Mouse (Mus musculus) small intestine, adult 2 months (tissue): ENCODE results near the gene Zdhhc18. TPM values are rescaled to one million over a fixed set of nuclear protein-coding genes. Genes with fewer than 3 reads are reported as not detected.

Experiments used
- H3K27ac ChIP-seq: fragments of 200-500 bp; 2 replicates; pipeline ENCODE4 v1.5.1; 2012; ENCODE audit warnings: low read depth, low read length, control low read depth, inconsistent platforms; ENCODE audit not compliant: insufficient read depth
- H3K27me3 ChIP-seq: fragments of 200-500 bp; 2 replicates; pipeline ENCODE4 v1.6.1; 2012; ENCODE audit warnings: mild to moderate bottlenecking, moderate library complexity, low read length, inconsistent platforms; ENCODE audit not compliant: control insufficient read depth, insufficient read depth
- H3K36me3 ChIP-seq: fragments of 200-500 bp; 2 replicates; pipeline ENCODE4 v1.6.1; 2012; ENCODE audit warnings: mild to moderate bottlenecking, low read length, control low read depth, inconsistent platforms; ENCODE audit not compliant: control insufficient read depth, insufficient read depth
- H3K4me1 ChIP-seq: fragments of 200-500 bp; 2 replicates; pipeline ENCODE4 v1.6.1; 2012; ENCODE audit warnings: low read length, inconsistent platforms, mixed read lengths; ENCODE audit not compliant: control insufficient read depth, insufficient read depth, insufficient read length
- H3K4me3 ChIP-seq: fragments of 200-500 bp; 2 replicates; pipeline ENCODE4 v1.5.1; 2012; ENCODE audit warnings: low read depth, mild to moderate bottlenecking, control low read depth, inconsistent platforms, low read length, moderate library complexity
- CTCF ChIP-seq: fragments of 200-500 bp; IDR thresholded peaks from 2 replicates; pipeline ENCODE4 v1.5.1; 2012; ENCODE audit warnings: low read depth, mild to moderate bottlenecking, control low read depth, inconsistent platforms, low read length, moderate library complexity, mixed read lengths; ENCODE audit not compliant: insufficient replicate concordance, insufficient read length; ENCODE audit errors: extremely low read depth
- POLR2A ChIP-seq: fragments of 200-500 bp; IDR thresholded peaks from 2 replicates; pipeline ENCODE4 v1.6.1; 2012; ENCODE audit warnings: low read depth, mild to moderate bottlenecking, control low read depth, inconsistent platforms, low read length, moderate library complexity
- WGBS: fragments of 180-500 bp; shearing (Covaris S2); methylation state at CpG from one replicate; pipeline ENCODE4 v1.1.7; 2018; 5-methylcytosine and 5-hydroxymethylcytosine counted together
- polyA plus RNA-seq: library from polyadenylated mRNA; depleted of rRNA; stranded (reverse); fragments of >200 nt; gene quantifications from 2 replicates; pipeline ENCODE4 v1.2.3, GENCODE M21; 2012

Gene Zdhhc18
- polyA plus RNA-seq, 1 experiment, result 36.7 TPM

- TF ChIP-seq CTCF (peak; percentile 78), POLR2A (peak; percentile 88)
- Histone ChIP-seq H3K27me3 (no peaks in the 10 kb centered on the region), H3K4me3 (peak within 1 kb of the TSS; percentile 75), H3K27ac (peak within 1 kb of the TSS; percentile 78), H3K36me3 (peaks cover 17% of the 10 kb centered on the region), H3K4me1 (no peaks in the 10 kb centered on the region; the same call in 1 of the 2 replicates)
- 4% methylated on average over 16 of the region's 16 CpGs for WGBS
Observed at GRCm38 (mm10) chr4:133601721-133602218, 48.2 kb downstream of the Zdhhc18 start, which contains the start of gene Sfn. Gene Sfn (minus strand): TSS chr4:133602168.

DNA sequence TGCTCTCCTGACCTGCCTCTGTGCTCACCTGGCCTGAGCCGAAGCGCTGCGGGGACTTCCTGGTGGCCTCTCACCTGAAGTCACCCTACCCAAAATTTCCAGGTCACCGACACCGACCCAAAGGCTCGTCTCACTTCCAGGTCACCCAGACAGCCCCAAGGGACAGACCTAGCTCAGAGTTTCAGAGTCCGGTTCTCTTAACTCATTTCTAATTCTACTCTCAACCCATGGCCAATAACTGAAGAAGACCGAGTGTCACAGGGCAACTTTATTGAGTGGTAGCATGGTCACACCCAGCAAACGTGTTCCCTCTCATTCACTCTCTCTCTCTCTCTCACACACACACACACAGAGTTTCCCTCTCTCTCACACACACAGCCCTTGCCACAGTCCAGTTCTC is 49.6 kb downstream of the Zdhhc18 start:
- 7% methylated on average over 9 of the region's 9 CpGs for WGBS
- peak overlapping the region; percentile 95 for H3K27ac ChIP-seq
- no peaks in the 10 kb centered on the region for H3K27me3 ChIP-seq
- TF ChIP-seq POLR2A, result no peak
- TF ChIP-seq CTCF, result no peak
- peaks cover 11% of the 10 kb centered on the region; the same call in 1 of the 2 replicates for H3K36me3 ChIP-seq
- no peaks in the 10 kb centered on the region; the same call in 1 of the 2 replicates for H3K4me1 ChIP-seq
- peak overlapping the region; percentile 75 for H3K4me3 ChIP-seq

DNA sequence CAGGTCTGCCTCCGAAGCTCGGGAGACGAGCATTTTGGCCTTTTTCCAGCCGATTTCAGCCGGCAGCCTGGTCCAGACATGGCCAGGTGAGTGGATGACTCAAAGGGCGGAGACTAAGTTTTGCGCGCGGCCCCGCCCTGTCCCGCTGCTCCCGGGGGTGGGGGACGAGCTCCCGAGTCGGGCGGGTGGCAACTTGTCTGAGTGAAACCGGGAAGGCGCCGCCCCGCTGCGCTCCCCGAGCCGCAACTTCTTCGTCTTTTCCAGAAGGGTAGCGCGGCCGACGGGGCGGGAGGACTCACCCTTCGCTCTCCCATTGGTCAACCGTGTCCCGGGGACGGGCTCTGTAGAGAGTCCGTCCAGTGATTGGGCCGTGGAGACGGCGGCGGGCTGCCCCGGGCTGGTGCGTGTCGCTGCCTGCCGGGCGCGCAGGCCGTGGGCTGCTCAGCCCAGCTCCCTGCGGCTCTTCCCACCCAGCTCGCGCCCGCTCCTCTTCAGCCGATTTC is 50.3 kb downstream of the Zdhhc18 start:
- WGBS, result under 1% methylated on average over 50 of the region's 50 CpGs
- TF ChIP-seq POLR2A (peak; percentile 67), CTCF (no peak)
- Histone ChIP-seq H3K36me3 (peaks cover 13% of the 10 kb centered on the region; the same call in 1 of the 2 replicates), H3K27ac (peak overlapping the region; percentile 100), H3K4me3 (peak overlapping the region; percentile 75), H3K27me3 (no peaks in the 10 kb centered on the region), H3K4me1 (no peaks in the 10 kb centered on the region; the same call in 1 of the 2 replicates)

- Histone ChIP-seq H3K36me3 (peaks cover 10% of the 10 kb centered on the region; the same call in 1 of the 2 replicates), H3K4me3 (peak overlapping the region; percentile 75), H3K27ac (peak overlapping the region; percentile 100), H3K4me1 (no peaks in the 10 kb centered on the region; the same call in 1 of the 2 replicates), H3K27me3 (no peaks in the 10 kb centered on the region)
- 5% methylated on average over 7 of the region's 7 CpGs for WGBS
- TF ChIP-seq CTCF (no peak), POLR2A (no peak)
Observed at GRCm38 (mm10) chr4:133599116-133599515, 50.8 kb downstream of the Zdhhc18 start.

- H3K4me3 ChIP-seq, result peak overlapping the region; percentile 69
Observed at GRCm38 (mm10) chr4:133598616-133599015, 51.3 kb downstream of the Zdhhc18 start.

DNA sequence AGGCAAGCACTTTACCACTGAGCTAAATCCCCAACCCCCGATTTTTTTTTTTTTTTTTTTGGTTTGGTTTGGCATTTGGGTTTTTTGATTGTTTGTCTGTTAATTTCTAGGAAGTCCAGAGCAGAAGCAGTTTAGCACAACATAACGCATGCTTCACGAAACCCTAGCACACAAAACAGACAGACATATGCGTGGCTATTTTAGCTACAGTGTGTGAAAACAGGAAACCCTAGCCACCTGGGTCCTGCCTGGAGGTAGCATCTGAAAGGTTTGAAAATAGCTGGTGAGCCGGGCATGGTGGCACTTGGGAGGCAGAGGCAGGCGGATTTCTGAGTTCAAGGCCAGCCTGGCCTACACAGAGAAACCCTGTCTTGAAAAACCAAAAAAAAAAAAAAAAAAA is 53.9 kb downstream of the Zdhhc18 start:
- TF ChIP-seq POLR2A, result no peak
- no peak for TF ChIP-seq CTCF
- 80% methylated on average over 6 of the region's 6 CpGs for WGBS

More at GRCm38 (mm10) chr4:133598616-133599015, 51.3 kb downstream of the Zdhhc18 start:
- H3K36me3 ChIP-seq, result peaks cover 5% of the 10 kb centered on the region; the same call in 1 of the 2 replicates
- WGBS, result 9% methylated on average over 4 of the region's 4 CpGs
- peak; percentile 16; the same call in 1 of the 2 replicates for TF ChIP-seq POLR2A
- TF ChIP-seq CTCF, result no peak
- no peaks in the 10 kb centered on the region for H3K27me3 ChIP-seq
- no peaks in the 10 kb centered on the region; the same call in 1 of the 2 replicates for H3K4me1 ChIP-seq
- H3K27ac ChIP-seq, result peak overlapping the region; percentile 100

DNA sequence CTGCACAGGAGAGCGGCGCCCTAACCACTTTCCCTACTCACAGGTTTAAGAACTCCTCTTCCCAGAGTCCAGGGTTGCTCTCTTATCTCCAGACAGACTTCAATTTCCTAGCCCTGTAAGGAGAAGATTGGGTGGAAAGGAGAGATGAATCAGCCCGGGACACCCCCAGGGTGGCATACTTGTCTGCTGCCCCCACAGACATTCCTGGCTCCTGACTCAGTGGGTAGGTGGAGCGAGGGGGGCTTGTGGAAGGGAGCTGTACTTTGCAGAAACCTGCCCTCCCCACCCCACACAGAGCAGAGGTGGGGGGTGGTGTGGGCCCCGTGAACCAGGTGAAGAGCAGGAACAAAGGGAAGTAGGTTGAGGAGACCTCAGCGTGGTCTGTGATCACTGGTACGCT is 54.4 kb downstream of the Zdhhc18 start:
- WGBS, result 82% methylated on average over 7 of the region's 7 CpGs
- TF ChIP-seq CTCF, result no peak
- H3K4me1 ChIP-seq, result no peaks in the 10 kb centered on the region; the same call in 1 of the 2 replicates
- H3K36me3 ChIP-seq, result peaks cover 11% of the 10 kb centered on the region
- no peaks in the 10 kb centered on the region for H3K27me3 ChIP-seq
- no peak overlapping the region for H3K4me3 ChIP-seq
- H3K27ac ChIP-seq, result no peak overlapping the region

More for the DNA sequence above, 53.9 kb downstream of the Zdhhc18 start:
- H3K27me3 ChIP-seq, result no peaks in the 10 kb centered on the region
- no peaks in the 10 kb centered on the region; the same call in 1 of the 2 replicates for H3K4me1 ChIP-seq
- H3K4me3 ChIP-seq, result no peak overlapping the region
- peaks cover 9% of the 10 kb centered on the region for H3K36me3 ChIP-seq
- no peak overlapping the region for H3K27ac ChIP-seq
